Mouse (Mus musculus) bone marrow macrophage, adult 2 months (primary cell): ENCODE results near the gene Fuca1. TPM values are rescaled to one million over a fixed set of nuclear protein-coding genes. Genes with fewer than 3 reads are reported as not detected.
A peak's percentile ranks its signal among the peaks of the same experiment; 100 is the strongest.

Experiments
- H3K27ac ChIP-seq: 2 replicates; pipeline ENCODE4 v1.5.1; 2012; ENCODE audit warnings: low read depth, low read length; ENCODE audit not compliant: insufficient read depth
- H3K4me1 ChIP-seq: 2 replicates; pipeline ENCODE4 v1.6.1; 2012; ENCODE audit warnings: low read length; ENCODE audit not compliant: control insufficient read depth, insufficient read depth
- H3K4me3 ChIP-seq: 2 replicates; pipeline ENCODE4 v1.5.1; 2012; ENCODE audit warnings: mild to moderate bottlenecking, low read length, moderate library complexity; ENCODE audit not compliant: insufficient read depth
- CTCF ChIP-seq: IDR thresholded peaks from 2 replicates; pipeline ENCODE4 v1.5.1; 2012; ENCODE audit warnings: low read depth, mild to moderate bottlenecking, low read length, moderate library complexity
- POLR2A ChIP-seq: IDR thresholded peaks from 2 replicates; pipeline ENCODE4 v1.6.1; 2012; ENCODE audit warnings: mild to moderate bottlenecking, low read depth, low read length, borderline replicate concordance
- polyA plus RNA-seq: library from polyadenylated mRNA; stranded (reverse); fragments of >200 nt; gene quantifications from 2 replicates; pipeline ENCODE4 v1.2.4, GENCODE M21; 2012; ENCODE audit not compliant: missing spikeins, insufficient read depth, insufficient read length

Gene Fuca1
- polyA plus RNA-seq, 1 experiment = 418 TPM

DNA sequence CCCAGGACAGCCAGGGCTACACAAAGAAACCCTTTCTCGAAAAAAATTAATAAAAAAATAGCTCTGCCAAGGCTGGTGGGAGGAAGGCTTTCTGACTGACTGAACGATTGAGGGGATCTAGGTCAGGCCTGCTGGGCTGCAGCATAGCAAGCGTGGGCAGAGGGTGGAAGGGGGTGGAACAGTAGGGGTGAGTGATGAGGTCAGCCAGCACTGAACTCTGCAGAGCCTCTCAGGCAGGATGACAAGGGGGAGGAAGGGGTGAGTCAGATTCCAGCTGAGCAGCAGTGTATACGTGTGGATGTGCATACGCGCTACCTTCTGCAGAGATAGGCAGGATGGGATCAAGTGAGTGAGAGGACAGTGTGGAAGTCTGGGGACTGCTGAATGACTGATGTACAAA, 29.4 kb downstream of the Fuca1 start:
- Histone ChIP-seq H3K27ac (no peak overlapping the region), H3K4me3 (no peak overlapping the region), H3K4me1 (peaks cover 30% of the 10 kb centered on the region)
- no peak for TF ChIP-seq CTCF
- TF ChIP-seq POLR2A = no peak

DNA sequence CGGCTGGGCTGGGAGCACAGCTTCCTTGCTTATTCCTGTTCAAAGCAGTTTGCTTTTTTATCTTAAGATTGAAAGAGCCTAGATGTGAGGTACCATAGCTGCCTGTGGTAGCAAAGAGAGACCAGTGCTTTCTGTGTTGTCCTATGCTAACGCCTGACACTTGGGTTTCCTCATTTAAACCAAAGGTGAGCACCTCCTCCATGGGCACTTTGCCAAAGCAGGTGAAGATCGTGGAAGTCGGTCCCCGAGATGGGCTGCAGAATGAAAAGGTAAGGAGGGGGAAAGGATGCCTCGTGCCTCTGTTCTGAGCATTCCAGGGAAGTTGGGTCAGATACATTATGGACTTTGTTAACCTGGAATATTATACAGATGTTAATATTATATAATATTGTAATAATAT, 29.8 kb downstream of the Fuca1 start:
- Histone ChIP-seq H3K27ac (no peak overlapping the region), H3K4me3 (no peak overlapping the region), H3K4me1 (peaks cover 26% of the 10 kb centered on the region)
- no peak for TF ChIP-seq POLR2A
- TF ChIP-seq CTCF = no peak

GRCm38 (mm10) chr4:135951505-135951904, 31.0 kb downstream of the Fuca1 start:
- peaks cover 20% of the 10 kb centered on the region for H3K4me1 ChIP-seq
- no peak overlapping the region for H3K4me3 ChIP-seq
- TF ChIP-seq CTCF (no peak), POLR2A (no peak)
- H3K27ac ChIP-seq = no peak overlapping the region

GRCm38 (mm10) chr4:135953179-135953578, 32.6 kb downstream of the Fuca1 start:
- Histone ChIP-seq H3K27ac (no peak overlapping the region), H3K4me3 (no peak overlapping the region), H3K4me1 (peaks cover 15% of the 10 kb centered on the region)
- no peak for TF ChIP-seq POLR2A
- no peak for TF ChIP-seq CTCF

DNA sequence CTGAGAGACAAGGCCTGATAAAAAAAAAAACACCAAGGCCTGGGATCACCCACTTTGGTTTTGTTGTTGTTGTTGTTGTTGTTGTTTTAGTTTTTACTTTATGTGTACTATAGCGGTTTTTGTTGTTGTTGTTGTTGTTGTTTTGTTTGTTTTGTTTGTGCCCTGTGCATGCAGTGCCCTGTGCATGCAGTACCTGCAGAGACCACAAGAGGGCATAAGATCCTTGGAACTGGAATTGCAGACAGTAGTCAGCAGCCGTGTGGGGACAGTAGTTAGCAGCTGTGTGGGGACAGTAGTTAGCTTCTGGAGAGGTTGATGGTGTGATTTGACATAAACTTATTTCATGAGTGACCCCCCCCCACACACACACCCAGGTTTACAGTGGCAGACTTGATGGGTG, 33.7 kb downstream of the Fuca1 start:
- no peak overlapping the region for H3K4me3 ChIP-seq
- TF ChIP-seq CTCF (peak; percentile 88), POLR2A (no peak)
- peaks cover 8% of the 10 kb centered on the region for H3K4me1 ChIP-seq
- H3K27ac ChIP-seq = no peak overlapping the region

- Histone ChIP-seq H3K4me3 (no peak overlapping the region), H3K4me1 (no peaks in the 10 kb centered on the region), H3K27ac (no peak overlapping the region)
- TF ChIP-seq CTCF = no peak
- TF ChIP-seq POLR2A = no peak
Observed at GRCm38 (mm10) chr4:135955886-135956285, 35.4 kb downstream of the Fuca1 start.

DNA sequence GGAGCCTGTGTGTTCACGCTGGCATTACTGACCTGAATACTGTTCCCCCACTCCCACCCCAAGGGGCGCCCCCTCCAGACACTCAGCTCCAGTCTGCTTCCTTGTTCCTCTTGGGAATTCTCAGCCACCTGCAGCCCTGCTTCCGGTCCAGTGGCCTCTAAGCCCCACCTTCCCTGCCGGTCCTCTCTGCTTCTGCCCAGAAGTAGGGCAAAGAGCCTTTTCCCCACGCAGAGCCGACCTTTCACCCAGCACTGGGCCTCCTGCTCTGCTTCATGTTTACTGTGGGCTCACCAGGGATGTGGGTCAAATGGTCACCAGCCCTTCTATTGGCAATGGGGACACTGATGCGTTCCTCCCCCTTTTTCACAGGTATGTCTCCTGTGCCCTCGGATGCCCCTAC, 37.8 kb downstream of the Fuca1 start:
- H3K4me1 ChIP-seq = peaks cover 2% of the 10 kb centered on the region; the same call in 1 of the 2 replicates
- no peak overlapping the region for H3K4me3 ChIP-seq
- no peak overlapping the region for H3K27ac ChIP-seq
- TF ChIP-seq CTCF (no peak), POLR2A (no peak)

- TF ChIP-seq POLR2A = no peak
- TF ChIP-seq CTCF = peak; percentile 56; the same call in 1 of the 2 replicates
- Histone ChIP-seq H3K27ac (no peak overlapping the region), H3K4me3 (no peak overlapping the region), H3K4me1 (peaks cover 9% of the 10 kb centered on the region)
Observed at GRCm38 (mm10) chr4:135960717-135961116, 40.2 kb downstream of the Fuca1 start.

GRCm38 (mm10) chr4:135961709-135962108, 41.2 kb downstream of the Fuca1 start:
- peaks cover 9% of the 10 kb centered on the region for H3K4me1 ChIP-seq
- no peak overlapping the region for H3K27ac ChIP-seq
- TF ChIP-seq POLR2A (no peak), CTCF (no peak)
- H3K4me3 ChIP-seq = no peak overlapping the region

DNA sequence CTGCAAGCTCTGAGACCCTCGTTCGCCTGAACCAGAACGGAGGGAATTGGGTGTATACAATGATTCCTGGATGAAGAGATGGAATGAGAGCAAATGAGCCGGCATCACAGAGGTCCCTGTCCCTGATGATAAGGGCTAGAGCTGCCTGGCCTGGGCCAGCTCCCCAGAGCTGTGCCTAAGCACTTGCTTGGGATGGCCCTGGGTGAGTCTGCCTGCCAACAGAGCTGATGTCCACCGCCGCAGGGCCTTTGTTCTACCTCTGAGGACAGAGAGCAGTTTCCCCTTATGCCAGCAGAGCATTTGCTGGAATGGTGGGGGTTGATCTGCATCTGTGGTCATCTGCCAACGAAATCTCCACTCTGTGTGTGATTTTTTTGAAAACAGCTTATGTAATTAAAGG, 41.7 kb downstream of the Fuca1 start:
- no peak for TF ChIP-seq CTCF
- TF ChIP-seq POLR2A = no peak
- peaks cover 9% of the 10 kb centered on the region for H3K4me1 ChIP-seq
- H3K27ac ChIP-seq = no peak overlapping the region
- no peak overlapping the region for H3K4me3 ChIP-seq

- TF ChIP-seq POLR2A (no peak), CTCF (no peak)
- H3K27ac ChIP-seq = peak overlapping the region; percentile 71
- peak overlapping the region; percentile 75 for H3K4me3 ChIP-seq
- peaks cover 9% of the 10 kb centered on the region for H3K4me1 ChIP-seq
Observed at GRCm38 (mm10) chr4:135962946-135963345, 42.4 kb downstream of the Fuca1 start.
